Mouse (Mus musculus): ENCODE measurements at regions not wholly inside any gene's neighbourhood (a gene's known extent, or its start where the extent isn't known, plus 50 kb on each side); places are given as distances from the start of the nearest gene placed in this dataset.
A peak's percentile ranks its signal among the peaks of the same experiment; 100 is the strongest.

GRCm38 (mm10) chr2:138123331-138123730, 133.0 kb upstream of the Btbd3 start:
- intact Hi-C loops (cut with DNase I), result no loop called here

GRCm38 (mm10) chr2:138120868-138121267, 135.5 kb upstream of the Btbd3 start:
- peak; percentile 7 to 20 for DNase-seq (ENCODE audit: low spot score in 2 of 2)
- intact Hi-C loops (cut with DNase I), result no loop called here

More at GRCm38 (mm10) chr2:138123331-138123730, 133.0 kb upstream of the Btbd3 start:
- no peak for DNase-seq (ENCODE audit: low spot score in 2 of 2)

GRCm38 (mm10) chr2:138120131-138120530, 136.2 kb upstream of the Btbd3 start:
- intact Hi-C loops (cut with DNase I), result no loop called here
- peak; percentile 5 to 8 for DNase-seq (ENCODE audit: low spot score in 2 of 2)

GRCm38 (mm10) chr2:138099777-138100176, 156.6 kb upstream of the Btbd3 start:
- intact Hi-C loops (cut with DNase I), result no loop called here
- peak in 1 of 2 experiments; percentile 33 for DNase-seq (ENCODE audit: low spot score in 2 of 2)

- DNase-seq (ENCODE audit: low spot score in 2 of 2), result peak in 1 of 2 experiments; percentile 33
- intact Hi-C loops (cut with DNase I), result no loop called here
Measured at GRCm38 (mm10) chr2:138085390-138085789, 171.0 kb upstream of the Btbd3 start.

GRCm38 (mm10) chr2:138084564-138085283, 171.6 kb upstream of the Btbd3 start:
- intact Hi-C loops (cut with DNase I), result no loop called here
- DNase-seq (ENCODE audit: low spot score in 2 of 2), result no peak

GRCm38 (mm10) chr2:138074020-138074613, 182.2 kb upstream of the Btbd3 start:
- peak in 1 of 2 experiments; percentile 37 for DNase-seq (ENCODE audit: low spot score in 2 of 2)
- intact Hi-C loops (cut with DNase I), result no loop called here

DNA sequence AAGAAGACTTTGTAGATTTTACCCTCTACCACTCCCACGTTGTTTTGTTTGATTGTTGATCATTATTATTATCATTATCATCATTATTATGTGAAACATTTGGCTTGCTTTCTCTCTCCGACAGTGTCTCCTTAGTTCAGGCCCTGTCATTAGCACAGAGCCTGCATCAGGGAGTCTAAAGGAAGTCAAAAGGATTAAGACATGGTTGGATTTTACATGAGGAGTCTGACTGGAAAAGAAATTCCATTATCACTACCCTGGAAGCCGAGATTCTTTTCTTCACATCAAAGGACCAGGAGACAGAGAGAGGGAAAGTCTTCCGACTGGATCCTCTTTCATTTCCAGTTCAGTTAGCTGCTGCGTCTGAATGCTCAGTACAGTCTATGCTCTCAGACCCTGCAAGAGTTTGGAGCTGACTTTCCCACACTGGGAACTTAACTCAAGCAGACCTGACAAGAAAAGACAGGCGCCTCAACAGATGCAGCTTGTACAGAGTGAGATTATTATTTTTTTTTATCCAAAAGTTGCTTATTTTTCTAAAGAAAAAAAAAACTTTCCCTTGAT, 184.1 kb upstream of the Btbd3 start:
- intact Hi-C loops (cut with DNase I), result no loop called here
- no peak for DNase-seq (ENCODE audit: low spot score in 2 of 2)

- no peak for DNase-seq (ENCODE audit: low spot score in 2 of 2)
- intact Hi-C loops (cut with DNase I), result no loop called here
Measured at GRCm38 (mm10) chr2:138053081-138053480, 203.3 kb upstream of the Btbd3 start.

GRCm38 (mm10) chr2:138048341-138048740, 208.0 kb upstream of the Btbd3 start:
- intact Hi-C loops (cut with DNase I), result loop anchor here (5.0 kb wide), 1 partner anchor 229 kb away; no protein-coding TSS in a partner anchor
- DNase-seq (ENCODE audit: low spot score in 2 of 2), result peak; percentile 29 to 41

DNA sequence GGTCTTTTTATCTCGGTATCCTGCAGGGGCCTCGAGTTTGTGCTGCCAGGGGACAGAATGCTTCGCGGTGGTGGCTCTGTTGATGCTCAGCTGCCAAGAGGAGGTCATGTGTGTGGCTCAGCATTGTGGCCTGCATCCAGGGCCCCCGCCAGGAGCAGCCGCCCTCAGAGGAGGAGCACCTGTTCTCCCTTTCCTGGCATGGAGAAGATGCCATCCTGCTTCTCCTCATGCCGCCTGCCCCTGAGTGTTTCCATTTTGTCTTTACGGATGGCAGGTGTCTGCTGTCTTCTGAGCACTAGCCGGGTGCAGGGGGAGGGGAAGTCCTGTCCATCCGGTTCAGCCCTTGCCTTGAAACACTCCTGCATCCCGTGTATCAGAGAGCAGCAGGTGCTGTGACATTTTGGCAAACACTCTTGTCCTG, 208.6 kb upstream of the Btbd3 start:
- intact Hi-C loops (cut with DNase I), result loop anchor here (5.0 kb wide), 1 partner anchor 230 kb away; no protein-coding TSS in a partner anchor
- DNase-seq (ENCODE audit: low spot score in 2 of 2), result peak; percentile 9 to 25

DNA sequence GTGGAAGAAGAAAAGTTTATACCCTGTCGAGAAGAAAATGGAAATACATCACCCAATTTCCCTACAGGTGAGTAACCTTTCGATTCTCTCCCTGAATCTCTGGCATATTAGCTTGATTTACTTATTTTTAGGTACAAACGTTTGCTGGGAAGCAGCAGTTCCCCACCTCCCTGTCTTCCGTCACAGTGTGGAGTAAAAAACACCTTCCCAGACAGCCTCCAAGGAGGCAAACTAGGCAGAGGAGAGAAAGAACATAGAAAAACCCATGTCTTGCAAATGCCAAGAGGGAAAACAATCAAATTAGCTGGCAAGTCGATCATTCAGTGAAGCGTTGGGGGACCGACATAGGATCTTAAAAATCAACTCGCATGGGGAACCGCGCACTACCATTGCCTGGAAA, 209.0 kb upstream of the Btbd3 start:
- intact Hi-C loops (cut with DNase I), result loop anchor here (5.0 kb wide), 1 partner anchor 230 kb away; no protein-coding TSS in a partner anchor
- no peak for DNase-seq (ENCODE audit: low spot score in 2 of 2)

DNA sequence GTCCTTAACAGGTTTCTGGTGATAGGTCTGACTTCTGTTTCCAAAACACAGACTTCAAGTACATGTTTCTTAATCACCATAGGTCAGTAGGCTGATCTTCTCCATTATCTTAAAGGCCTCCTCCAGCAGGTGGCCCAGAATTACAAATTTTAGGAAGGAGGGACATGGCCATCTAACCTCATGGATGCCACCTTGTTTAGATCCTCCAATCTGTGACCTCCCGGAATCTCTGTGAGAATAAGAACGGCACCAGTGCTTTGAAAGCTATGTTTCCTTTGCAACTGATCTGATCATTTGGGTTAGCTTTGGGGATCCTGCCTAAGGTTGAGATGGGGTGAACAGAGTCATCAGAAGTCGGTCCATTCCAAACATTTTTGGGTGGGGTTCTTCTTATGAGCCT, 209.4 kb upstream of the Btbd3 start:
- DNase-seq (ENCODE audit: low spot score in 2 of 2), result no peak
- intact Hi-C loops (cut with DNase I), result loop anchor here (5.0 kb wide), 1 partner anchor 230 kb away; no protein-coding TSS in a partner anchor

DNA sequence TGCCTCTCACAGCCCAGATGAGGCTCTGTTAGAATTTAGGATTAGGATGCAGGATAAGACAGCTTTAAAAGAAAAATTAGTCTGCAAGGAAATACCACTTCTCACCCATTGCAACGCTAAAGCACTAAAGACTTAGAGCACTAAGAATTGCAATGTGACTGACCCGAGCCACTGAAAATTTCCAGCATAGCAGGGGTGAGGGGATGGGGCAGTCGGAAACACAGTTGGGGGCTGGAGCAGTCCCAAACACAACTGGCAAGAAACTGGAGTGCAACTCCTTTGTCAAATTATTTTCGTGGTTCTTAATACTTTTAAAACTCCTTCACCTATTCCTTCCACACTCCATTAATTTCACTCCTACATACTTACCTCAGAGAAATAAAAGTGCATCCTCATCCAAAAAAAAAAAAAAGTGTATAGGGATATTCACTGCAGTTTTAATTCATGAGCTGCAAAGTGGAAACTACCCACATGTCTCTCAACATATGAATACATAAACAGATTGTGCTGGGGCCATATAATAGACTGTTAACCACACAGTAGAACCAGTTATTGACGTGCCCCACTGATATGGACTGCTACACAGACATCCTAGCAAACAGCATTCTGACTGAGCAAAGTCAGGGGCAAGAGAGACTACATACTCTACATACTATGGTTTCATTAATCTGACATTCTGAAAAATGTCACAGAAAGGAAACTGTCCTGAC, 210.3 kb upstream of the Btbd3 start:
- no peak for DNase-seq (ENCODE audit: low spot score in 2 of 2)
- intact Hi-C loops (cut with DNase I), result loop anchor here (5.0 kb wide), 1 partner anchor 231 kb away; no protein-coding TSS in a partner anchor

GRCm38 (mm10) chr2:138040706-138041105, 215.7 kb upstream of the Btbd3 start:
- intact Hi-C loops (cut with DNase I), result no loop called here
- peak in 1 of 2 experiments; percentile 4 for DNase-seq (ENCODE audit: low spot score in 2 of 2)

GRCm38 (mm10) chr2:138040302-138040701, 216.1 kb upstream of the Btbd3 start:
- DNase-seq (ENCODE audit: low spot score in 2 of 2), result no peak
- intact Hi-C loops (cut with DNase I), result no loop called here

- DNase-seq (ENCODE audit: low spot score in 2 of 2), result no peak
- intact Hi-C loops (cut with DNase I), result loop anchor here (5.0 kb wide), 1 partner anchor 1098 kb away; no protein-coding TSS in a partner anchor
Measured at GRCm38 (mm10) chr2:138034123-138034736, 222.1 kb upstream of the Btbd3 start.

DNA sequence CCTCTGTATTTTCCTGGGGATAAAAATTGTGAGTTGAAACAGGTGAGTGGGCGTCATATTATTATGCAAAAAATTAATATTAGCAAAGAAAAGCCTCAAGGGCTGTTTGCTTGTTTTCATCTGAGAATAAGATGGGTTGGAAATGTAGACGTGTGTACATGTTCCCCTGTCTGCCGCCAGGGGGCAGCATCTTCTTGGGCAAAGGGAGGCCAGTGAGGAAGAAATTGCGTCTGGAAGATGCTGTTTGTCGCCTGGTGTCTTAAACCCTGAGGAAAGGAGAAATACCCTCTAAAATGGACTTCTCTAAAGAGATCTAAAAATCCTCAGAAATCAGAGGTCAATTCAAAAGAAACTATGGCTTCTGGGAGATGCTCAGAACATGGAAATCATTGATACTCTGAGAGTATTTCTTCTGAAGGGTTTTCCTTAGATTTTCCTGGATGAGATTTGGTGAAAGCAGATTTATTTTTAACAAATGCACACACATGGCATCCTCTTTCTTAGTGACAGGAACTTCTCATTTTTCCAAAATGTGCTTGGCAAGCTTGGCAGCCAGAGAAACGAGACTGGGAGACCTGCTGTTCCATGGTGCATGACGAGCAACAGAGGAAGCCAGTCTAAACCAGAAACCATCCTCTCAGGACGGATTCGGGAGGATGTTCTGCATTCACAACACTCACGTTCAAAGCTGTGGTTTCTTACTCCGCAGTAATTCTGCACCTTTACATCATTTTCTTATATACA, 222.8 kb upstream of the Btbd3 start:
- peak; percentile 76 to 82 for DNase-seq (ENCODE audit: low spot score in 2 of 2)
- intact Hi-C loops (cut with DNase I), result loop anchor here (2.0 to 5.0 kb wide), 3 partner anchors 245 to 1337 kb away; no protein-coding TSS in a partner anchor

- DNase-seq (ENCODE audit: low spot score in 2 of 2), result no peak
- intact Hi-C loops (cut with DNase I), result no loop called here
Measured at GRCm38 (mm10) chr2:138027411-138027810, 229.0 kb upstream of the Btbd3 start.
